Mouse (Mus musculus) ES-E14 (cell line): ENCODE results near the gene Orm2. TPM values are rescaled to one million over a fixed set of nuclear protein-coding genes. Genes with fewer than 3 reads are reported as not detected.

ENCODE experiments used
- DNase-seq: peaks from one replicate; pipeline ENCODE4 v3.0.0-alpha.2; 2013; ENCODE audit warnings: low read depth, low spot score
- H3K27ac ChIP-seq: 2 replicates; pipeline ENCODE4 v1.5.1; 2012; ENCODE audit warnings: low read depth, mild to moderate bottlenecking, low read length, moderate library complexity, mixed read lengths; ENCODE audit not compliant: poor library complexity, insufficient read depth, severe bottlenecking
- H3K36me3 ChIP-seq: 2 replicates; pipeline ENCODE4 v1.6.1; 2012; ENCODE audit warnings: mild to moderate bottlenecking, low read length, moderate library complexity, mixed read lengths; ENCODE audit not compliant: control insufficient read depth, poor library complexity, insufficient read depth, severe bottlenecking
- H3K4me1 ChIP-seq, 2 experiments: fragments of 150-350 bp in 1 of 2; sonication (generic) in 1 of 2; 2 replicates each; pipeline ENCODE4 v1.6.1; 2012; ENCODE audit warnings: low read length in 2 of 2, mild to moderate bottlenecking in 1 of 2, mixed read lengths in 1 of 2; ENCODE audit not compliant: control insufficient read depth in 2 of 2, insufficient read depth in 2 of 2, poor library complexity in 1 of 2
- H3K4me3 ChIP-seq, 2 experiments: fragments of 150-350 bp in 1 of 2; sonication (generic) in 1 of 2; 2 replicates each; pipeline ENCODE4 v1.5.1; 2012; ENCODE audit warnings: low read length in 2 of 2, low read depth in 1 of 2, mild to moderate bottlenecking in 1 of 2, mixed read lengths in 1 of 2; ENCODE audit not compliant: insufficient read depth in 1 of 2, poor library complexity in 1 of 2, severe bottlenecking in 1 of 2
- H3K9ac ChIP-seq: 2 replicates; pipeline ENCODE4 v1.6.1; 2012; ENCODE audit warnings: low read depth, mild to moderate bottlenecking, low read length, mixed read lengths; ENCODE audit not compliant: poor library complexity, insufficient read depth, severe bottlenecking
- H3K9me3 ChIP-seq: fragments of 150-350 bp; sonication (generic); 2 replicates; pipeline ENCODE4 v1.6.1; 2012; ENCODE audit warnings: low read depth, mild to moderate bottlenecking, low read length; ENCODE audit not compliant: control insufficient read depth, insufficient read depth
- CHD2 ChIP-seq: IDR thresholded peaks from 2 replicates; pipeline ENCODE4 v1.6.1; 2014; ENCODE audit warnings: mild to moderate bottlenecking, low read depth, low read length, inconsistent platforms
- HCFC1 ChIP-seq: IDR thresholded peaks from 2 replicates; pipeline ENCODE4 v1.6.1; 2012; ENCODE audit warnings: low read length, inconsistent platforms, borderline replicate concordance; ENCODE audit not compliant: insufficient read depth
- MAFK ChIP-seq: IDR thresholded peaks from 2 replicates; pipeline ENCODE4 v1.6.1; 2014; ENCODE audit warnings: mild to moderate bottlenecking, low read depth, low read length, inconsistent platforms; ENCODE audit not compliant: insufficient read depth
- ZC3H11A ChIP-seq: IDR thresholded peaks from 2 replicates; pipeline ENCODE4 v1.6.1; 2012; ENCODE audit warnings: low read depth, mild to moderate bottlenecking, inconsistent platforms, low read length, borderline replicate concordance
- ZNF384 ChIP-seq: IDR thresholded peaks from 2 replicates; pipeline ENCODE4 v1.6.1; 2012; ENCODE audit warnings: low read depth, low read length, inconsistent platforms
- in situ Hi-C, 2 experiments: fragments of 600-800 bp; cut with MboI; formaldehyde crosslinking; loops; one replicate each; pipeline ENCODE4 v1.15.1; 2025; ENCODE audit warnings: low sequenced_read_pairs in 2 of 2, inconsistent platforms in 1 of 2; ENCODE audit not compliant: unreplicated experiment in 2 of 2
- total RNA-seq: library from RNA; depleted of rRNA; stranded (reverse); fragments of 300-350 nt; gene quantifications from 2 replicates; pipeline ENCODE4 v1.2.3, GENCODE M21; 2012

Gene Orm2
- total RNA-seq, 1 experiment = not detected

DNA sequence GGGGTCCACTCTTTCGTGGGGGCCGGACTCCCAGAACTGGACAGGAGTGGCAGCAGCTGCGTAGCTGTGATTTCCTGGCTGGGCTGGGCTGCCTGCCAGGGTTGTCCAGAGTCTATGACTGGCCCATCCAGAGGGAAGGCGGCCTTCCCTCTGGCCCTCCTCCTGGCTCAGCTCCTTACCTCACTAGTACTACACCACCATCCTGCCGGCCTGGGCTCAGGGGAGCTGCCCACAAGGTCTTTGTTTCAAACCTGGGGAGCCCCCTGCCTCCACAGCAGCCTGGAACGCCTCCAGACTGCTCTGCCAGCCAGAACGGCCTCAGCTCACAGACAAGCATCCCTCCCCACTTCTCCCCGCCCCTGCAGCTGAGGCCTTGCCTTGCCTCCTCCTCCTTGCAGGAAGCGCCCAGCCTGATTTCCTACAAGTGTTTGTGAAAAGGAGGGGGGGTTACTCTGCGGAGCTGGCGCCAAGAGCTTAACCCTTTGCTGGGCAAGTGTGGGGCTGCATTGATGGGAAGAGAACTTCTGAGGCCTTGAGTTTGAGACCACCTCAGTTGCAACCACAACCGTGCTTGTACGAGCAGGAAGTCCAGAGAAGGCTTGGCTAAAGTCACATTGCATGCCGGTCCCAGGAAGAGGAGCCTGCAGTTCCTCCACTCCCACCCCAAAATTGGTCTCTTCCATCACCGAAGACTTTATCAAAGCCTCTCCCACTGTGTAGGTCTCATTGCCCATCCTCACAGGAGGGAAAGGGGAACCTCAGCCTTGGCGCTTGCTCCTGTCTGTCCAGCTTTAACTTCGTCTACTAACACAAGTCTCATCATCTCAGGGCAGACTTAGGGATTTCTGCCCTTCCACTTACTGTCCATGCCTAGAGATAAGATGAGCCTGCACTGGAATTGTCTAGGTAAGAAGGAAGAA lies 41.1 kb downstream of the Orm2 start, which contains the start of gene Akna:
Akna (minus strand) TSS at position 315 of the 920 bp plus-strand sequence.
- no peaks in the 10 kb centered on the region for H3K9me3 ChIP-seq
- H3K36me3 ChIP-seq = no peaks in the 10 kb centered on the region
- TF ChIP-seq MAFK = no peak
- no peak for TF ChIP-seq HCFC1
- TF ChIP-seq CHD2 = no peak
- TF ChIP-seq ZC3H11A = no peak
- TF ChIP-seq ZNF384 = no peak
- no peak within 1 kb of the TSS for H3K27ac ChIP-seq
- DNase-seq = no peak
- H3K4me1 ChIP-seq = peaks cover 3 to 8% of the 10 kb centered on the region in 2 experiments; a peak in 1 of 4 replicates
- H3K4me3 ChIP-seq = no peak within 1 kb of the TSS
- in situ Hi-C loops = no loop called here
- no peak within 1 kb of the TSS; the same call in 1 of the 2 replicates for H3K9ac ChIP-seq

DNA sequence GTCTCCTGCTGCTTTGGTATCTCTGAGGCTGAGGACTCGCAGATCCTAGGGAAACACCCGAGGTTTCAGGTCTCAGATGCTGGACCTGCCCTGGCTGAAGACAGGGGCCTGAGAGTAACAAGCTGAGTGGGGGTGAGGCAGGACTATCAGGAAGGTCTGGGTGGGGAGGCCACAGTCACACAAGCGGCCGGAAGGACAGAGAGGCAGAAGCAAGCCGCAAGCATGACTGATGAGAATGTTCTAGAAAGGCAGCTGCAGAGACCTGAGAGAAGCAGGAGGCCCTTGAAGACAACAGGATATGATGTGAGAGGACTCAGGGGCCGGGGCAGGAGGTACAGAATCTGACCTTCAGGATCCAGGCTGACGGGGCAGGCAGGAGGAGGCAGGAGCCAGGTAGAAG lies 42.0 kb downstream of the Orm2 start:
- Histone ChIP-seq H3K9me3 (no peaks in the 10 kb centered on the region), H3K4me1 (peaks cover 3 to 12% of the 10 kb centered on the region in 2 experiments; a peak in 1 of 4 replicates), H3K4me3 (no peak overlapping the region), H3K27ac (no peak overlapping the region), H3K9ac (no peak overlapping the region), H3K36me3 (no peaks in the 10 kb centered on the region)
- no peak for DNase-seq
- in situ Hi-C loops = no loop called here
- TF ChIP-seq ZC3H11A = no peak
- no peak for TF ChIP-seq ZNF384
- TF ChIP-seq CHD2 = no peak
- TF ChIP-seq HCFC1 = no peak

- H3K36me3 ChIP-seq = no peaks in the 10 kb centered on the region
- no peak overlapping the region for H3K27ac ChIP-seq
- H3K9ac ChIP-seq = no peak overlapping the region
- no peak overlapping the region for H3K4me3 ChIP-seq
- in situ Hi-C loops = no loop called here
- H3K4me1 ChIP-seq = peaks cover 7 to 14% of the 10 kb centered on the region in 2 experiments; a peak in 1 of 4 replicates
- DNase-seq = no peak
- H3K9me3 ChIP-seq = no peaks in the 10 kb centered on the region
- TF ChIP-seq ZNF384 (no peak), MAFK (no peak), HCFC1 (no peak), ZC3H11A (no peak), CHD2 (no peak)
Observed at GRCm38 (mm10) chr4:63405051-63405450, 42.8 kb downstream of the Orm2 start.

GRCm38 (mm10) chr4:63405683-63406082 lies 43.4 kb downstream of the Orm2 start:
- H3K9ac ChIP-seq = no peak overlapping the region
- H3K9me3 ChIP-seq = no peaks in the 10 kb centered on the region
- no peak for DNase-seq
- no peaks in the 10 kb centered on the region for H3K36me3 ChIP-seq
- peaks cover 7 to 14% of the 10 kb centered on the region in 2 experiments; a peak in 1 of 4 replicates for H3K4me1 ChIP-seq
- no peak overlapping the region for H3K4me3 ChIP-seq
- in situ Hi-C loops = no loop called here
- H3K27ac ChIP-seq = no peak overlapping the region
- TF ChIP-seq CHD2 (no peak), HCFC1 (no peak), ZNF384 (no peak), ZC3H11A (no peak), MAFK (no peak)
